Mouse (Mus musculus) thymus, adult 2 months (tissue): ENCODE data around the gene Poll. TPM values are rescaled to one million over a fixed set of nuclear protein-coding genes. Genes with fewer than 3 reads are reported as not detected.

Experiments used
- DNase-seq: peaks from one replicate; pipeline ENCODE4 v3.0.0; 2021
- H3K27ac ChIP-seq: fragments of 200-500 bp; 2 replicates; pipeline ENCODE4 v1.5.1; 2012; ENCODE audit warnings: low read length, control low read depth; ENCODE audit not compliant: control insufficient read depth, insufficient read depth
- H3K27me3 ChIP-seq: fragments of 200-500 bp; 2 replicates; pipeline ENCODE4 v1.6.1; 2012; ENCODE audit warnings: mild to moderate bottlenecking, low read length, moderate library complexity, mixed read lengths; ENCODE audit not compliant: control insufficient read depth, insufficient read depth
- H3K36me3 ChIP-seq: fragments of 200-500 bp; 2 replicates; pipeline ENCODE4 v1.6.1; 2012; ENCODE audit warnings: mild to moderate bottlenecking, low read length, moderate library complexity; ENCODE audit not compliant: control insufficient read depth, insufficient read depth
- H3K4me1 ChIP-seq: fragments of 200-500 bp; replicated peaks from 2 replicates; pipeline ENCODE4 v1.6.1; 2012; ENCODE audit warnings: low read length; ENCODE audit not compliant: control insufficient read depth, insufficient read depth
- H3K4me3 ChIP-seq: fragments of 200-500 bp; 2 replicates; pipeline ENCODE4 v1.5.1; 2012; ENCODE audit warnings: mild to moderate bottlenecking, low read length, control low read depth, moderate library complexity; ENCODE audit not compliant: control insufficient read depth, insufficient read depth
- CTCF ChIP-seq: fragments of 200-500 bp; IDR thresholded peaks from 2 replicates; pipeline ENCODE4 v1.5.1; 2012; ENCODE audit warnings: mild to moderate bottlenecking, control low read depth, low read length, moderate library complexity, borderline replicate concordance; ENCODE audit not compliant: control insufficient read depth, poor library complexity, insufficient read depth; ENCODE audit errors: extremely low read depth
- POLR2A ChIP-seq: fragments of 200-500 bp; IDR thresholded peaks from 2 replicates; pipeline ENCODE4 v1.6.1; 2012; ENCODE audit warnings: mild to moderate bottlenecking, low read length, control low read depth, moderate library complexity; ENCODE audit not compliant: control insufficient read depth, poor library complexity, insufficient read depth; ENCODE audit errors: extremely low read depth
- WGBS: fragments of 180-500 bp; shearing (Covaris S2); methylation state at CpG from one replicate; pipeline ENCODE4 v1.1.7; 2018; 5-methylcytosine and 5-hydroxymethylcytosine counted together
- polyA plus RNA-seq: library from polyadenylated mRNA; depleted of rRNA; stranded (reverse); fragments of >200 nt; gene quantifications from 2 replicates; pipeline ENCODE4 v1.2.3, GENCODE M21; 2012

The Poll gene
- polyA plus RNA-seq, 1 experiment: 6.8 TPM

GRCm38 (mm10) chr19:45587509-45588292 lies 27.4 kb upstream of the Poll start:
- no peak for DNase-seq
- Histone ChIP-seq H3K36me3 (no peaks in the 10 kb centered on the region), H3K27ac (no peak overlapping the region), H3K4me1 (no peaks in the 10 kb centered on the region; the same call in 1 of the 2 replicates), H3K4me3 (no peak overlapping the region), H3K27me3 (no peaks in the 10 kb centered on the region)
- no peak for TF ChIP-seq CTCF
- no peak for TF ChIP-seq POLR2A
- 84% methylated on average over 6 of the region's 6 CpGs for WGBS

GRCm38 (mm10) chr19:45586850-45587249 lies 26.5 kb upstream of the Poll start:
- 97% methylated on average over 3 of the region's 3 CpGs for WGBS
- Histone ChIP-seq H3K36me3 (no peaks in the 10 kb centered on the region), H3K4me3 (no peak overlapping the region), H3K4me1 (no peaks in the 10 kb centered on the region; the same call in 1 of the 2 replicates), H3K27me3 (no peaks in the 10 kb centered on the region), H3K27ac (no peak overlapping the region)
- no peak for DNase-seq
- TF ChIP-seq POLR2A: no peak
- no peak for TF ChIP-seq CTCF

- no peak for DNase-seq
- no peak for TF ChIP-seq CTCF
- TF ChIP-seq POLR2A: no peak
- Histone ChIP-seq H3K36me3 (no peaks in the 10 kb centered on the region), H3K4me1 (no peaks in the 10 kb centered on the region), H3K27ac (no peak overlapping the region), H3K27me3 (no peaks in the 10 kb centered on the region), H3K4me3 (no peak overlapping the region)
- 79% methylated on average over 9 of the region's 9 CpGs for WGBS
Observed at GRCm38 (mm10) chr19:45584856-45585620, 24.7 kb upstream of the Poll start.

- DNase-seq: no peak
- TF ChIP-seq CTCF: no peak
- no peak for TF ChIP-seq POLR2A
- no peak overlapping the region for H3K4me3 ChIP-seq
- no peaks in the 10 kb centered on the region for H3K36me3 ChIP-seq
- no peak overlapping the region for H3K27ac ChIP-seq
- H3K27me3 ChIP-seq: no peaks in the 10 kb centered on the region
- H3K4me1 ChIP-seq: peaks cover 13% of the 10 kb centered on the region
- 98% methylated on average over 6 of the region's 6 CpGs for WGBS
Observed at GRCm38 (mm10) chr19:45583136-45583535, 22.8 kb upstream of the Poll start.

- Histone ChIP-seq H3K27me3 (no peaks in the 10 kb centered on the region), H3K27ac (no peak overlapping the region), H3K4me3 (no peak overlapping the region), H3K4me1 (peaks cover 22% of the 10 kb centered on the region), H3K36me3 (no peaks in the 10 kb centered on the region)
- WGBS: 97% methylated on average over 8 of the region's 8 CpGs
- DNase-seq: no peak
- TF ChIP-seq CTCF (no peak), POLR2A (no peak)
Observed at GRCm38 (mm10) chr19:45582161-45582560, 21.8 kb upstream of the Poll start.

GRCm38 (mm10) chr19:45581257-45581656 lies 20.9 kb upstream of the Poll start:
- TF ChIP-seq POLR2A (no peak), CTCF (peak; percentile 63; the same call in 1 of the 2 replicates)
- H3K4me3 ChIP-seq: no peak overlapping the region
- peaks cover 31% of the 10 kb centered on the region for H3K4me1 ChIP-seq
- no peak overlapping the region for H3K27ac ChIP-seq
- no peaks in the 10 kb centered on the region for H3K27me3 ChIP-seq
- no peaks in the 10 kb centered on the region for H3K36me3 ChIP-seq
- WGBS: 58% methylated on average over 3 of the region's 3 CpGs
- peak; percentile 57 for DNase-seq
